Mouse (Mus musculus) embryonic facial prominence, embryonic 11.5 days (tissue): ENCODE results near the gene Ubb. TPM values are rescaled to one million over a fixed set of nuclear protein-coding genes. Genes with fewer than 3 reads are reported as not detected.
A peak's percentile ranks its signal among the peaks of the same experiment; 100 is the strongest.

Experiments used
- ATAC-seq: fragments of 200-750 bp; cut with Nextera tagmentation; replicated peaks from 2 replicates; pipeline ENCODE4 v1.8.0; 2017; ENCODE audit warnings: low read depth; ENCODE audit not compliant: insufficient number of reproducible peaks, low FRiP score, low TSS enrichment
- DNase-seq: peaks from one replicate; pipeline ENCODE4 v3.0.0-alpha.2; 2015; ENCODE audit warnings: low spot score
- H3K27ac ChIP-seq: fragments of 300-500 bp; sonication (generic); replicated peaks from 2 replicates; pipeline ENCODE4 v1.5.1; 2014; ENCODE audit warnings: mild to moderate bottlenecking, low read depth, low read length, control low read depth
- H3K27me3 ChIP-seq: fragments of 300-500 bp; sonication (generic); 2 replicates; pipeline ENCODE4 v1.6.1; 2014; ENCODE audit warnings: mild to moderate bottlenecking, low read length, moderate library complexity, mixed read lengths; ENCODE audit not compliant: control insufficient read depth, insufficient read depth
- H3K36me3 ChIP-seq: fragments of 300-500 bp; sonication (generic); replicated peaks from 2 replicates; pipeline ENCODE4 v1.6.1; 2014; ENCODE audit warnings: low read depth, mild to moderate bottlenecking, low read length, moderate library complexity, mixed read lengths; ENCODE audit not compliant: control insufficient read depth, insufficient read depth
- H3K4me1 ChIP-seq: fragments of 300-500 bp; sonication (generic); 2 replicates; pipeline ENCODE4 v1.6.1; 2014; ENCODE audit warnings: low read length, mixed read lengths; ENCODE audit not compliant: control insufficient read depth, insufficient read depth
- H3K4me2 ChIP-seq: fragments of 300-500 bp; sonication (generic); 2 replicates; pipeline ENCODE4 v1.6.1; 2014; ENCODE audit warnings: low read depth, mild to moderate bottlenecking, control low read depth, low read length, moderate library complexity
- H3K4me3 ChIP-seq: fragments of 300-500 bp; sonication (generic); 2 replicates; pipeline ENCODE4 v1.5.1; 2014; ENCODE audit warnings: low read depth, low read length, control low read depth
- H3K9ac ChIP-seq: fragments of 300-500 bp; sonication (generic); replicated peaks from 2 replicates; pipeline ENCODE4 v1.6.1; 2014; ENCODE audit warnings: mild to moderate bottlenecking, control low read depth, low read length
- H3K9me3 ChIP-seq: fragments of 300-500 bp; sonication (generic); replicated peaks from 2 replicates; pipeline ENCODE4 v1.6.1; 2016; ENCODE audit warnings: mild to moderate bottlenecking, low read length, inconsistent platforms, mixed read lengths; ENCODE audit not compliant: control insufficient read depth
- WGBS: fragments of 180-500 bp; shearing (Covaris S2); extraction: QIAGEN DNeasy Blood & Tissue Kit; methylation state at CpG from one replicate; pipeline ENCODE4 v1.1.7; 2014; 5-methylcytosine and 5-hydroxymethylcytosine counted together
- polyA plus RNA-seq: library from polyadenylated mRNA; unstranded; fragments of >200 nt; fragmentation: Nextera tagmentation; extraction: Ambion mirVana; gene quantifications from 2 replicates; pipeline ENCODE4 v1.2.1, GENCODE M21; 2014

Gene Ubb
- polyA plus RNA-seq, 1 experiment from 2014 or later, result 3,780 TPM

DNA sequence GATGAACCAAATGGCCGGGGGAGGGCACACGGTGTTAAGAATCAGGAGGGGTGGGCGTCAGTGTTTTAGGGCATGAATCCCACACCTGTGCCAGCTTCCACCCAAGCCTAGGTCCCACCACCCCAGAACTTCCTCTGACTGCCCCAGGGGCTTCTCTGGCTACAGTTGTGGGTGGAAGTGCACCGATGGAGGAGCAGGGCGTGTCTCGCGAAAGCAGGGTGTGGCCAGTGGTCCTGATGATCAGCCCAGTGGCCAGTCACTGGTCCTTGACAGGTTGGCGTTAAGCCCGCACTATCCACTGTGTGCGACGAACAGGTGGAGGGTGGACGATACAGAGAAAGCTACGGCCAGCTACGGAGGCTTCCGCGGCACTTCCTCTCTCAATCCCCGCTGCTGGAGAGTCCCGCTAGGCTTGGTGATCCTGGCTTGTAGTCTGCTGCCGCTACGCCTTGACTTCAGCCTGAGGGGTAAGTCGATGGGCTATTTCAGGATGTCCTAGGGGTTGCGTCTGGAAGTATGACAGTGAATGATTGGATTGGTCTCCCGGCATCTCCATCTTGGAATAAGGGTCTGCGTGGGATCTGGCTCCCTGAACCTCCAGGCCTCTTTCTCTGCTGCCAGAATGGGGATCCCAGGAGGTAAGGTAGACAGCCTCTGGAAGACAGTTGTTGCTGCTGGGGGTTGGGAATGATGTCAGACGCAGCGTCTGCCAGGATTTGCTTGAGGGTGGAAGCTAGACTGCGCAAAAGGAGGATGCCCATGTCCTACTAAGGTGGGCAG lies 24.9 kb downstream of the Ubb start:
- peak; percentile 35; the same call in 1 of the 2 replicates for ATAC-seq
- DNase-seq, result no peak
- Histone ChIP-seq H3K9ac (peak overlapping the region; percentile 43), H3K9me3 (no peaks in the 10 kb centered on the region), H3K36me3 (no peaks in the 10 kb centered on the region), H3K27ac (no peak overlapping the region), H3K4me3 (peak overlapping the region; percentile 39), H3K27me3 (no peaks in the 10 kb centered on the region), H3K4me2 (peak overlapping the region; percentile 87), H3K4me1 (peaks cover 5% of the 10 kb centered on the region)
- 6% methylated on average over 27 of the region's 27 CpGs for WGBS

DNA sequence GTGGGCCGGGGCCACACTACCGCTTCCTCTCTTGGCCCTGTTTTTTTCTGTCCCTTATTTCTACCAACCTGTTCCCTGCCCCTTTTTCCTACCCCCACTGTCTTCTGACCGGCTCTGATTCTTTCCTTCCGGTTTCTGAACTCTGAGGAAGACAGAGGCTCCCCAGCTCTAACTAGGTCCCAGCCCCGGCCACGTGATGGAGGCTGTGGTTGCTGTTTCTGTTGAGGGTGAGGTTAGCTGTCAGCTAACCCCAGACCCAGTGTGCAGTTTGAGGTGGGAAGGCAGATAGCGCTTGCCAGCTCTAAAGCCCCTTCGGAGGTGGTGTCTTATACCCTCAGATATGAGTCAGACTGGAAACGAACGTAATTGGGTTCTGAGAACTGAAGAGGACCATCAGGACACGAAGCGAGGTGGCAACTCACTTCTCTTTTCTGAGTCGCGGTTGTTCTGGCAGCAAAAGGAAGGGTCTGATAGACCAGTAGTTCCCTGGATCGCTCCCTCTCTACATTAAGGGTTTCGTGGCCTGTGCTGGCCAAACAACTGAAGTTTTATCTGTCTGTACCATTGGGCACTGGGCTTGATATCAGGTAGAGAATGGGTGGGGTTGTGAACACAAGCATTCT lies 25.7 kb downstream of the Ubb start:
- Histone ChIP-seq H3K36me3 (no peaks in the 10 kb centered on the region), H3K4me2 (peak overlapping the region; percentile 87)

DNA sequence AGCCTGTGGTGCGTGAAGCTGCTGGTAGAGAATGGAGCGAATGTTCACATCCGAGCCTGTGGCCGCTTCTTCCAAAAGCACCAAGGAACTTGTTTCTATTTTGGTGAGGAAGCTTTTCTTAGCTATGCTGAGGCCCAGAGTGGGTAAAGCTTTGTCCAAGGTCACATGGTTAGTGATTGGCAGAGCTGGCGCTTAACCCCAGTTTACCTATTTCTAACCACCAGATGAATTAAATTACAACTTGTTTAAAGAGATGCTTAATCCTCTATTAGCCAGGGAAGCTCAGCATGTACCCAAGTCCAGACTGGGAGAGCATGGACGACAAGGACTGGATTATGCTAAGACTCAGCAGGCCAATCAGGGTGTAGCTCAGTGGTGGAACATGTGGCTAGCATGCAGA lies 32.1 kb downstream of the Ubb start:
- H3K9me3 ChIP-seq, result no peaks in the 10 kb centered on the region
- H3K9ac ChIP-seq, result no peak overlapping the region
- DNase-seq (no peak), ATAC-seq (no peak)
- no peaks in the 10 kb centered on the region for H3K36me3 ChIP-seq
- WGBS, result 79% methylated on average over 6 of the region's 6 CpGs
- no peak overlapping the region for H3K4me3 ChIP-seq
- H3K27me3 ChIP-seq, result no peaks in the 10 kb centered on the region
- no peak overlapping the region for H3K27ac ChIP-seq
- H3K4me2 ChIP-seq, result no peak overlapping the region
- no peaks in the 10 kb centered on the region for H3K4me1 ChIP-seq

More for the DNA sequence above, 25.7 kb downstream of the Ubb start:
- WGBS, result 67% methylated on average over 16 of the region's 16 CpGs
- DNase-seq (no peak), ATAC-seq (no peak)
- Histone ChIP-seq H3K9ac (no peak overlapping the region; the same call in 1 of the 2 replicates), H3K4me1 (peaks cover 5% of the 10 kb centered on the region), H3K27me3 (no peaks in the 10 kb centered on the region), H3K9me3 (no peaks in the 10 kb centered on the region), H3K27ac (no peak overlapping the region), H3K4me3 (no peak overlapping the region)

GRCm38 (mm10) chr11:62584671-62585206 lies 33.8 kb downstream of the Ubb start:
- H3K27ac ChIP-seq, result no peak overlapping the region
- H3K4me2 ChIP-seq, result no peak overlapping the region
- no peaks in the 10 kb centered on the region for H3K4me1 ChIP-seq
- DNase-seq (no peak), ATAC-seq (no peak)
- H3K9me3 ChIP-seq, result no peaks in the 10 kb centered on the region
- H3K36me3 ChIP-seq, result no peaks in the 10 kb centered on the region
- no peaks in the 10 kb centered on the region for H3K27me3 ChIP-seq
- 82% methylated on average over 9 of the region's 9 CpGs for WGBS
- H3K9ac ChIP-seq, result no peak overlapping the region
- no peak overlapping the region for H3K4me3 ChIP-seq

- Histone ChIP-seq H3K4me2 (no peak overlapping the region), H3K4me1 (no peaks in the 10 kb centered on the region), H3K9me3 (no peaks in the 10 kb centered on the region), H3K36me3 (no peaks in the 10 kb centered on the region), H3K27me3 (no peaks in the 10 kb centered on the region), H3K27ac (no peak overlapping the region), H3K9ac (no peak overlapping the region), H3K4me3 (no peak overlapping the region)
- 81% methylated on average over 5 of the region's 5 CpGs for WGBS
- DNase-seq (no peak), ATAC-seq (no peak)
These were observed 36.1 kb downstream of the Ubb start for GRCm38 (mm10) chr11:62587034-62587433.

GRCm38 (mm10) chr11:62589391-62589790 lies 38.4 kb downstream of the Ubb start:
- H3K9ac ChIP-seq, result no peak overlapping the region
- ATAC-seq (no peak), DNase-seq (no peak)
- no peaks in the 10 kb centered on the region for H3K9me3 ChIP-seq
- H3K4me1 ChIP-seq, result no peaks in the 10 kb centered on the region
- no peak overlapping the region for H3K4me3 ChIP-seq
- H3K27ac ChIP-seq, result no peak overlapping the region
- no peaks in the 10 kb centered on the region for H3K27me3 ChIP-seq
- 79% methylated on average over 10 of the region's 10 CpGs for WGBS
- H3K36me3 ChIP-seq, result no peaks in the 10 kb centered on the region
- no peak overlapping the region for H3K4me2 ChIP-seq

- no peak overlapping the region for H3K4me3 ChIP-seq
These were observed 40.1 kb downstream of the Ubb start for GRCm38 (mm10) chr11:62591026-62591425.

More at GRCm38 (mm10) chr11:62591026-62591425, 40.1 kb downstream of the Ubb start:
- Histone ChIP-seq H3K9ac (no peak overlapping the region), H3K9me3 (no peaks in the 10 kb centered on the region), H3K4me2 (no peak overlapping the region), H3K4me1 (no peaks in the 10 kb centered on the region), H3K27ac (no peak overlapping the region), H3K36me3 (no peaks in the 10 kb centered on the region), H3K27me3 (no peaks in the 10 kb centered on the region)
- 84% methylated on average over 2 of the region's 2 CpGs for WGBS
- DNase-seq (no peak), ATAC-seq (no peak)
